Mouse (Mus musculus): Measurements from ENCODE around the gene Copb1. TPM values are rescaled to one million over a fixed set of nuclear protein-coding genes. Genes with fewer than 3 reads are reported as not detected.

The Copb1 gene
- polyA plus RNA-seq (2012; ENCODE audit: insufficient read depth, insufficient read length, missing spikeins): 82.0 and 91.4 TPM in 2 replicates

- H3K4me3 ChIP-seq (ENCODE audit: insufficient read depth, low read length): peak within 1 kb of the TSS; percentile 93
- H3K4me1 ChIP-seq (ENCODE audit: control insufficient read depth, insufficient read depth, low read length): peaks cover 4% of the 10 kb centered on the region
- no peak for TF ChIP-seq POLR2A (IDR thresholded peaks at IDR 0.05; ENCODE audit: borderline replicate concordance, low read depth, low read length)
- TF ChIP-seq CTCF (IDR thresholded peaks at IDR 0.05; ENCODE audit: low read depth, low read length): no peak
- peak within 1 kb of the TSS; percentile 30; the same call in 1 of the 2 replicates for H3K27ac ChIP-seq (ENCODE audit: insufficient read depth, low read depth, low read length)
Observed at GRCm38 (mm10) chr7:114253885-114254833, at the start of gene Copb1. TSS of gene Copb1 (minus strand) at chr7:114254711.

- Histone ChIP-seq H3K4me1 (ENCODE audit: control insufficient read depth, insufficient read depth, low read length) (peaks cover 23% of the 10 kb centered on the region), H3K4me3 (ENCODE audit: insufficient read depth, low read length) (no peak overlapping the region), H3K27ac (ENCODE audit: insufficient read depth, low read depth, low read length) (peak overlapping the region; percentile 31; the same call in 1 of the 2 replicates)
- TF ChIP-seq POLR2A (IDR thresholded peaks at IDR 0.05; ENCODE audit: borderline replicate concordance, low read depth, low read length) (no peak), CTCF (IDR thresholded peaks at IDR 0.05; ENCODE audit: low read depth, low read length) (no peak)
Observed at GRCm38 (mm10) chr7:114301293-114301782, 46.8 kb upstream of the Copb1 start.

- Histone ChIP-seq H3K4me1 (ENCODE audit: control insufficient read depth, insufficient read depth, low read length) (peaks cover 23% of the 10 kb centered on the region), H3K4me3 (ENCODE audit: insufficient read depth, low read length) (no peak overlapping the region), H3K27ac (ENCODE audit: insufficient read depth, low read depth, low read length) (no peak overlapping the region)
- TF ChIP-seq CTCF (IDR thresholded peaks at IDR 0.05; ENCODE audit: low read depth, low read length) (no peak), POLR2A (IDR thresholded peaks at IDR 0.05; ENCODE audit: borderline replicate concordance, low read depth, low read length) (no peak)
Observed at GRCm38 (mm10) chr7:114300782-114301181, 46.3 kb upstream of the Copb1 start.

- TF ChIP-seq CTCF (IDR thresholded peaks at IDR 0.05; ENCODE audit: low read depth, low read length): no peak
- TF ChIP-seq POLR2A (IDR thresholded peaks at IDR 0.05; ENCODE audit: borderline replicate concordance, low read depth, low read length): no peak
- Histone ChIP-seq H3K4me3 (ENCODE audit: insufficient read depth, low read length) (no peak overlapping the region), H3K27ac (ENCODE audit: insufficient read depth, low read depth, low read length) (no peak overlapping the region), H3K4me1 (ENCODE audit: control insufficient read depth, insufficient read depth, low read length) (peaks cover 17% of the 10 kb centered on the region)
Observed at GRCm38 (mm10) chr7:114299247-114299646, 44.7 kb upstream of the Copb1 start.

- H3K4me1 ChIP-seq (ENCODE audit: control insufficient read depth, insufficient read depth, low read length): peaks cover 23% of the 10 kb centered on the region
- no peak overlapping the region for H3K27ac ChIP-seq (ENCODE audit: insufficient read depth, low read depth, low read length)
- H3K4me3 ChIP-seq (ENCODE audit: insufficient read depth, low read length): no peak overlapping the region
- peak; percentile 39; the same call in 1 of the 2 replicates for TF ChIP-seq CTCF (IDR thresholded peaks at IDR 0.05; ENCODE audit: low read depth, low read length)
- no peak for TF ChIP-seq POLR2A (IDR thresholded peaks at IDR 0.05; ENCODE audit: borderline replicate concordance, low read depth, low read length)
Observed at GRCm38 (mm10) chr7:114294698-114295097, 40.2 kb upstream of the Copb1 start.

DNA sequence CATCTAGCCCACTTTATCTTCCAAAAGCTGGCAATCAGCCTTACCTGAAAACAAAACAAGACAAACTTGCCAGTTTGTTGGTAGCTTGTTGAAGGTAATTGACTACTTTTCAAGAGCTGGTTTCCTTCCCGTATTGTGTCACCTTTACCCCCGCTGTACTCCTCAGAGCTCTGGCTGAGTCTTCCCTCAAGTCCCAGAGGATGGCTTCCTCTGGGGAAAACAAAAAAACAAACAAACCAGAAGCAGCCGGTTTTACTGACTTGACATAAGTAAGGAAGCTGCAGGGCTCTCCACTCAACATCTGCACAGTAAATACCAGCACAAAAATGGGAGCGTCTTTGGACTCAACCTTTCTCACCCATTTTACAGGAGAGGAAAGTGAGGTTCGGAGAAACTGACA lies 39.4 kb upstream of the Copb1 start:
- TF ChIP-seq POLR2A (IDR thresholded peaks at IDR 0.05; ENCODE audit: borderline replicate concordance, low read depth, low read length): no peak
- no peak for TF ChIP-seq CTCF (IDR thresholded peaks at IDR 0.05; ENCODE audit: low read depth, low read length)
- H3K27ac ChIP-seq (ENCODE audit: insufficient read depth, low read depth, low read length): no peak overlapping the region
- H3K4me3 ChIP-seq (ENCODE audit: insufficient read depth, low read length): no peak overlapping the region
- H3K4me1 ChIP-seq (ENCODE audit: control insufficient read depth, insufficient read depth, low read length): peaks cover 23% of the 10 kb centered on the region

- H3K4me3 ChIP-seq (ENCODE audit: insufficient read depth, low read length): peak overlapping the region; percentile 61
- TF ChIP-seq CTCF (IDR thresholded peaks at IDR 0.05; ENCODE audit: low read depth, low read length) (no peak), POLR2A (IDR thresholded peaks at IDR 0.05; ENCODE audit: borderline replicate concordance, low read depth, low read length) (no peak)
- peak overlapping the region; percentile 96 for H3K27ac ChIP-seq (ENCODE audit: insufficient read depth, low read depth, low read length)
- H3K4me1 ChIP-seq (ENCODE audit: control insufficient read depth, insufficient read depth, low read length): peaks cover 23% of the 10 kb centered on the region
Observed at GRCm38 (mm10) chr7:114292501-114292971, 38.0 kb upstream of the Copb1 start.

- H3K4me1 ChIP-seq (ENCODE audit: control insufficient read depth, insufficient read depth, low read length): peaks cover 23% of the 10 kb centered on the region
- H3K27ac ChIP-seq (ENCODE audit: insufficient read depth, low read depth, low read length): peak overlapping the region; percentile 96
- no peak overlapping the region for H3K4me3 ChIP-seq (ENCODE audit: insufficient read depth, low read length)
- no peak for TF ChIP-seq POLR2A (IDR thresholded peaks at IDR 0.05; ENCODE audit: borderline replicate concordance, low read depth, low read length)
- no peak for TF ChIP-seq CTCF (IDR thresholded peaks at IDR 0.05; ENCODE audit: low read depth, low read length)
Observed at GRCm38 (mm10) chr7:114291461-114292335, 37.2 kb upstream of the Copb1 start.

- TF ChIP-seq CTCF (IDR thresholded peaks at IDR 0.05; ENCODE audit: low read depth, low read length): no peak
- no peak for TF ChIP-seq POLR2A (IDR thresholded peaks at IDR 0.05; ENCODE audit: borderline replicate concordance, low read depth, low read length)
- H3K4me3 ChIP-seq (ENCODE audit: insufficient read depth, low read length): no peak overlapping the region
- H3K4me1 ChIP-seq (ENCODE audit: control insufficient read depth, insufficient read depth, low read length): peaks cover 23% of the 10 kb centered on the region
- no peak overlapping the region for H3K27ac ChIP-seq (ENCODE audit: insufficient read depth, low read depth, low read length)
Observed at GRCm38 (mm10) chr7:114290078-114290506, 35.6 kb upstream of the Copb1 start.

Data from bone marrow macrophage, adult 2 months (primary cell).